Mouse (Mus musculus) B cell, adult 2 months (primary cell): ENCODE measurements around the gene Epha7.
A peak's percentile ranks its signal among the peaks of the same experiment; 100 is the strongest.

Experiments
- DNase-seq, 2 experiments: peaks; one replicate each; pipeline ENCODE4 v3.0.0; 2022

Gene Epha7

DNA sequence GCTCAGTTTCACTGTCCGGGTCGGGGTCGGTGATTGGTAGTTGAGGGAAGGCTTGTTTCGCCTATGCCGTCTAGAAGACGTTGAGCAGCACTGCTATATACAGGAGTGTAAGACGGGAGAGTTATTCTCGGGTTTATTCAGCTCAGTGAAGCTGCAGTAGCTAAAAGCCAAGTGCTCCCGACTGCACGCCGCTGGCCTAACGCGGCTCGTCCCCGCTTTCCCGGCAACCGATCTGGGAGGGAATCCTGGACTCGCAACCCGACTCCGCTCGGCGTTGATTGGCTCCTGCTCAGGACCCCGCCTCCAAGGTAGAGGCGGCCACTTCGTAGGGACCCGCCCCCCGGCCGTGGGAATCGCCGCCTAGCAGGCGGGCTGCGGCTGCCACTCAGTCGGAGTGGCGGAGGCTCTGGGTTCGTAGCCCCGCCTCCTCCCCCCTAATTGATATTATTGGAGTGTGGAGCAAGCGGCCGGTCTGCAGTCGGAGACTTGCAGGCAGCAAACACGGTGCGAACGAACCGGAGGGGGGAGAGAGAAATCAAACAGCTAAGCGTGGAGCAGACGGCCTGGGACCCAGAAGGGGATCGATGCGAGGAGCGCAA lies at the start of gene Epha7:
TSS of gene Epha7 (plus strand) at position 441 of the 599 bp plus-strand sequence.
- peak; percentile 47 to 55 for DNase-seq

- no peak for DNase-seq
Measured at GRCm38 (mm10) chr4:28783961-28784360, 29.0 kb upstream of the Epha7 start.

DNA sequence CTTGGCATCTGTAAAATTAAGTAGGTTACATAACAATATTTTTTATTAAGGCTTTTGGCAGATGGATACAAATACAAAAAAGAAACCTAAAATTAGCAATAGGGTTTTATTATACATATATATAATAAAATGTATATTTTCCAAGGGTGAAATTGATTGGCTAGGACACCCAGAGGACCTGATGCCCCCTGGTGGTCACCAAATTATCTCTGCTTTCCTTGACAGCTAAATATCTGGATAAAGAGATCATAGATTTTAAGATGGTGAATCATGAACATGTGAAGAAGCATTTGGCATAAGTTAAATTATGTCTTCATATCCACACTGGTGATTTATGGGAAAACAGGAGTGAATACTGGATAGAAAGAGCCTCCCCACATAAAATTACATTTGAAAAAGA lies 4.1 kb upstream of the Epha7 start:
- no peak for DNase-seq

DNA sequence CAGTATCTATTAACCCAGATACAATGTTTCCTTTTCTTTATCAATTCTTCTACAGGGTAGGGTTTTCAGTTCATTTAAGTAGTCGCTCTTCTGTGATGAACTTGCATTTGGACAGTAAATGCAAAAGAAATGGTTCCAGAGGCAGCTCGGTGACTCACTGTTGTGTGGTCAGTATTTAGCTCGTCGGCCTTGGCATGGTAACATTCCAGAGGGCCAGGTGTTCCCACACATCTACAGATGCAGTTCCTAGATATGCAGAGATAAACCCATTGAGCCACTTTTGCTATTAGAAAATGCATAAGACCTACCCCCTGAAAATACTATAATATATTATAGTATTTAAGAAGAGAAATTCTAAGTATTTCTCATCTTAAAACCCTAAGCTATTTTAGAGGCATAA lies 3.2 kb upstream of the Epha7 start:
- DNase-seq = no peak

DNA sequence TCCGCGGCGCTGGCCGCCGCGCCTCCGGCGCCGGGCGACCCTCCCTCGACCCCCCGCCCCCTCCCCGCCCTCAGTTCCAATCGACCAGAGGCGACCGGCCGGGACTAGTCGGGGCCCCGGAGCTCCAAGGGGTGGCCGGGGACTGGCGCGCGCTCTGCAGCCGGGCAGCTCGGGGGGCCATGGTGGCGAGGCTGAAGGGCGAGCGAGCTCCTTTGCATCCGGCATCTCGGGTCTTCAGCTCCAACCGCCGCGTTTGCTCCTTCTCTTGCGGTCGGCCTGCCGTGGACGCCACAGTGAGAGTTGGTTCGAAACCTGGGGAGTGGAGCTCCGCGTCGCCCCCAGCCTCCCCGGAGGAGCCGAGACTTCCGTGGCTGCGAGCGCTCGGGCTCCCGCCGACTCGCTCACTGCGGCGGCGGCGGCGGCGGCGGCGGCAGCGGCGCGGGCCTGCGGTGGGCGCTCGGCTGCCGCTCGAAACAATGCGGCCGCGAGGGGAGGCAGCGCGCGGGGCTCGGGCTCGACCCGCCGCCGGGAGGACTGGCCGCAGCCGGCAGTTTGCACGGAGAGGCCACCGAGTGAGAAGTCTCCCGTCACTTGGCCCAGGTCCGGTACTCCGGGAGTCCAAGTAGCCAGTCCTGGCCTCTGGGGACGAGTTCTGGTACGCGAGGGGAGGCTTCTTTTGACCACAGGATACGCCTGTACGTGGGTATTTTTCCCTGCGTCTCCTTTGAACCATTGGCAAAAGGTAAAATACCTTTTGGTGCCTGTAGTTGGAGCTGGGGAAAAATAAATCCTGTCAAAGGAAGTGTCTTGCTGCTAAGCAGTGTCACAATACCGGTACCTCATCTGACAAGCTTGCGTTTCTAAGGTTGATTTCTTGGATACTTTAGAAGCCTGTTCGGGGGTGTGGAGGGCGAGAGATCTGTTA lies 882 bp downstream of the Epha7 start:
- DNase-seq = peak; percentile 2 to 6

DNA sequence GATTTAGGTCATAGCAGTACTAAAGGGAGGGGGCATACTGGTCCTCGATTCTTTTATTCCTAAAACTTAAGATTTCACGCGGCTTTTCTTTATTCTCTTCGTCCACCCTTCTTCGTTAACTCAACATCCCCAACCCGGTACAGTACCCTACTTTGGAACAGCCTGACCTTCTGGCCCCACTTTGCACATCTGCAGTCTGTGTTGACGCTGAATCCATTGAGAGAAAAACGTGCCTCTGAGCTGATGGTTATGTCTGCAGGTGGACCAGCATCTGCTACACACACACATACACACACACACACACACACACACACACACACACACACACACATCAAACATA lies 1.5 kb downstream of the Epha7 start:
- DNase-seq = no peak

- DNase-seq = peak in 1 of 2 experiments; percentile 1
Measured at GRCm38 (mm10) chr4:28814816-28815620, 2.1 kb downstream of the Epha7 start.

GRCm38 (mm10) chr4:28815621-28815920 lies 2.6 kb downstream of the Epha7 start:
- peak in 1 of 2 experiments; percentile 2 for DNase-seq

- no peak for DNase-seq
Measured at GRCm38 (mm10) chr4:28823616-28824015, 10.7 kb downstream of the Epha7 start.

- no peak for DNase-seq
Measured at GRCm38 (mm10) chr4:28824616-28825015, 11.7 kb downstream of the Epha7 start.

GRCm38 (mm10) chr4:28837669-28838068 lies 24.7 kb downstream of the Epha7 start:
- no peak for DNase-seq

GRCm38 (mm10) chr4:28846311-28846710 lies 33.4 kb downstream of the Epha7 start:
- DNase-seq = no peak

DNA sequence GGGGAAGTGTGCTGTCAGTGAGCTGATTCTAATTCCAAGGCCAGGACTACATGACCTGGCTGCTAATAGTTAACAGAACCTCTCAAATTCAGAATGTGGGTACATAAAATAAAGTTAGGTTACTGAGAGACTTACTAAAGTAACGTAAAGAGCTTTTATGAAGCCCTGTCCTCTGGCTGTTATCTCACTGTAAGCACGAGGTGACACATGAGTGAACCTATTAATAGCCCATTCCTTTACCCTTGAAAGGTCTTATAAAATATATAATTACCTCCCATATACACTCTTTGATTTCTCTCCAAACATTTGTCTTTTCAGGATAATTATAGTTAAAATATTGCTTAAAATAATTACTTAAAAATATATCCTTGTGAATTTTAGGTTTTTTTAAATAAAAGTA lies 37.5 kb downstream of the Epha7 start:
- no peak for DNase-seq

DNA sequence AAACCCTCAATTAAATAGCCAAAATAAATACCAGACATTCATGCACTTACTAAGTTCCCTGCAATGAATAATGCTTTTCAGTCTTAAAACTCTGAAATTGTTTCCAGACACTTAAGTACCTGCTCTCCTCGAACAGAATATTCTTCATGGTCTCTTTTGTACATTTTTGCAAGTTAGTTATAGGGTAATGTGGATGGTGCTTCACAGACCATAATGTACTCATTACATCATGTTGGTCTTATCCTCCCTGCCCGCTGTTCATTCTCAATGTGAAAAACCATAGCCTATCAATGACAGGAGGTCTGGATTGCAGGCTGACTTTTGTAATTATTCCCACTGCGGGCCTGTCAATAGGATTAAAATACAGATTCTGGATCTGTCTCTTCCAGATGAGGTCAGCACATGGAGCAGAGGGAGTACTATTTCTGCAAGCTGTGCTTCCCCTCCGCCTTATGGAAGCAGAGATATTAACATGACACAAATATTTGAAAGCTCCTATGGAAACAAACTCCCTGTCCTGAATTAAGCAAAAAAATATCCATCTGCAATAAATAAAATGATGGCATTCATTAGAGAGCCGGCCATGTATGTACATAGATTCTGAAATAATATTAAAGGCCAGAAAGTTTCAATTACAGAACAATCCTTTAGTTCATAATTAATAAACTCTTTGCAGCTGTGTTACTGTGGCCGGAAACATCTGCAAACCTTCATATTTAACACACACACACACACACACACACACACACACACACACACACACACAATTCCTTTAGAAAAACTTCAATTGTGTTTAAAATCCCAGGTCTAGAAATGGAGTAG lies 50.1 kb downstream of the Epha7 start:
- DNase-seq = no peak

GRCm38 (mm10) chr4:28866411-28866810 lies 53.5 kb downstream of the Epha7 start:
- no peak for DNase-seq

DNA sequence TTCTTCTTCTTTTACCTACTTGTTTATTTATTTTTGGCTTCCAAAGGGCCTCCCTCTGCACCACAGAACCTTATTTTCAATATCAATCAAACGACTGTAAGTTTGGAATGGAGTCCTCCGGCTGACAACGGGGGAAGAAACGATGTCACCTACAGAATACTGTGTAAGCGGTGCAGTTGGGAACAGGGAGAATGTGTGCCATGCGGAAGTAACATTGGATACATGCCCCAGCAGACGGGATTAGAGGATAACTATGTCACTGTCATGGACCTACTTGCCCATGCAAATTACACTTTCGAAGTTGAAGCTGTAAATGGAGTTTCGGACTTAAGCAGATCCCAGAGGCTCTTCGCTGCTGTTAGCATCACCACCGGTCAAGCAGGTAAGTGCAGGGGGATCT lies 58.7 kb downstream of the Epha7 start:
- DNase-seq = no peak

DNA sequence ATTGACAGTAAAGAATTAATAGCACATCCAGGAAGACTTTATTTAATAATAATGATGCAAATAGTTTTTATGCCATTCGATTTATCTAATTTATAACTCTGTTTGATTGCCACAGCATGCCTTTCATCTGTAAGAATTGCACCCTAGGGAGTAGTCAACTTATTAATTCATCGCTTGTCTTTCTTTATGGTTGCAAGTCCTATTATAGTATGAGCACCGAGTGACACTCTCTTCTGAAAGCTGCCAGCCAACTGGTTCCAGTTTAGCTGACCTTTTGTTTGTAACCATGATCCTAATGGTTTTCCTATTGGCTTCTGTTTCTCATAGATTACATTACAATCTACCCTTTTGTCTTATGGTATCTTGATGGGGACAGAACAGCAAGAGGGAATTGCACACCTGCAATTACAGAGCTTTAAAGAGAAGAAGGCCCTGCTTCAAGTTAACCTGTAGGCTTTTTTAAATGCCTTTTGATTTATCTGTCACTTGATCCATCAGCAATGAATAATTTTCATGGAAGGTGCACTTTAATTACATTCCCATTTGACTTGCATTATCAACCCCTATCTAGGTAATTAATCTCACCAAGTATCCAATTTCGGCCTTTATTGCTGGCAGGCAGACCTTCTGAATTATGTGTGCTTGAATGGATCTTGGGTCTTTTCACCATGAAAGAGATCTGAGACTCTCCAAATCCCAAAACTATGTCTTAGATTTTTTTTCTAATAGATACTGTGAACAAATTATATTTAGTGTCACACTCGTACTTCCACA lies 68.5 kb downstream of the Epha7 start:
- DNase-seq = no peak

DNA sequence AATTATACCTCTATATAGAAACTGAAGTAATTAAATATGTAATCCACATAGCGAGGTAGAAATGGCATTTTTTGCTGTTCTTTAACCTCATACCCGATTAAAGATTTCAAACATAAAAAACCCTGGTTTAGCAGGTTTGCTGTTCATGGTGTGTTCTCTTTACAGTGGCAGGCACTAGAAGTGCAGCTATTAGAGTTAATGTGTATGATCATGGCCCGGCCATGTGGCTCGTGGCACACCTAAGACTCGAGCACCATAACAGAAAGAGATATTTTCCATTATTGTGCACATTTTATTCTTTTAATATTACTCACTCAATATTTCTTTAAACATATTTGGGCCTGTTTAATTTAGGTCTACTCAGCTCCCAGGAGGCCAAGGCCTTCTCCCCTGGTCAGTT lies 76.7 kb downstream of the Epha7 start:
- no peak for DNase-seq

DNA sequence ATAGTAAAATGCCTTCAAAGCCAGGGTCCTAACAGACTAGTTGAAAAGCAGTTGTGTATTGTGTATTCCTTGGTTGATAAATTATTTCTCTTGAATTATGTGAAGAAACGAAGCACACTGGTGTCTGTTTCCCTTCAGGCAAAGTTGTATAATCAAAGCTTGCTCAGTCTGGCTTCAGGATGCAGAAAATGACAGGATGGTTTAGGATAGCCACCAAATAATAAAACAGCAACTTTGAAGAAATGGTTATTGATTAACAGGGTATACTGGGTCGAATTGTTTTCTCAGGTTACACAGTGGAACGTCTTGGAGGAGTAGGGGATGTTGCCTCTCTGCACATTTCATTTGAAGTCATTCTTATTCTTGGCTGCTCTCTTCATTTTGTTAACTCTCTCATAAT lies 77.2 kb downstream of the Epha7 start:
- no peak for DNase-seq

DNA sequence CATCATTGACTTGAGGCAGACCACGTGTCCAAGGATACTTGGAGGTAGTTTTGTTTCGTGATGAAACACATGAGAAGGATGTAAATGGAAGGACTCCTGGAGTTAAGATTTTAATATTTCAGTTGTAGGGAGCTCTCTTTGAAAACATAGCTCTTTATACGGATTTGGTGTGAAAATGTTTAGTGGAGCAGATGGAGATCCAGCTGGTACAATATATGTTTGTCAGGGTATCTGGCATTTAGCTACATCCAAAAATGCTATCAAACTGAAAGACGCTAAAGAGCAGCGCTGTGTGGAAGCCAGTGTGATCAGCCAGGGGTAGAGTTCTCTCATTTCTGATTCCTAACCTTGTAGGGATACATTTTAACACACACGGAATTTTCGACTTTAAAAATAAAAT lies 82.5 kb downstream of the Epha7 start:
- no peak for DNase-seq

DNA sequence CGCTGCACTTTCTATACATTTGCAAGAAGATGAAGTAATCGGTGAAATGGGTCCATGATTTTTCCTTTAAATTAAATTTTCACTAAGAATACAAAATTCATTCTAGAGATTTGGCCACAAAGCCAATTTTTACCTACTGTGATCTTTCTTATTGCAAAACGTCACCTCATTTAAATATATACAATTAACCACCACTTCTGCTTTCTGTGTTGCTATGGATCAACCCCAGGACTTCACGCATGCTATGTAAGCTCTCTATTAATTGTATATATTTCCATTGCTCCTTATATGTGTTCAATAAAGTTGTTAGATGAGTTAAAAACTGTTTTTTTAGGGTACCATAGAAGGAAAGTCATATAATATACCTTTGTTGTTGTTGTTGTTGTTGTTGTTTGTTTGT lies 86.4 kb downstream of the Epha7 start:
- DNase-seq = no peak

GRCm38 (mm10) chr4:28899783-28900182 lies 86.9 kb downstream of the Epha7 start:
- DNase-seq = no peak
